Mouse (Mus musculus) thymus, adult 2 months (tissue): ENCODE data around the gene Mlxip.

Experiments used
- CTCF ChIP-seq: fragments of 200-500 bp; IDR thresholded peaks from 2 replicates; pipeline ENCODE4 v1.5.1; 2012; ENCODE audit warnings: mild to moderate bottlenecking, control low read depth, low read length, moderate library complexity, borderline replicate concordance; ENCODE audit not compliant: control insufficient read depth, poor library complexity, insufficient read depth; ENCODE audit errors: extremely low read depth
- POLR2A ChIP-seq: fragments of 200-500 bp; IDR thresholded peaks from 2 replicates; pipeline ENCODE4 v1.6.1; 2012; ENCODE audit warnings: mild to moderate bottlenecking, low read length, control low read depth, moderate library complexity; ENCODE audit not compliant: control insufficient read depth, poor library complexity, insufficient read depth; ENCODE audit errors: extremely low read depth

GRCm38 (mm10) chr5:123501973-123502372 is 107.4 kb downstream of the Mlxip start:
- TF ChIP-seq CTCF (no peak), POLR2A (no peak)
